Mouse (Mus musculus): ENCODE data around the gene Vapa.

DNA sequence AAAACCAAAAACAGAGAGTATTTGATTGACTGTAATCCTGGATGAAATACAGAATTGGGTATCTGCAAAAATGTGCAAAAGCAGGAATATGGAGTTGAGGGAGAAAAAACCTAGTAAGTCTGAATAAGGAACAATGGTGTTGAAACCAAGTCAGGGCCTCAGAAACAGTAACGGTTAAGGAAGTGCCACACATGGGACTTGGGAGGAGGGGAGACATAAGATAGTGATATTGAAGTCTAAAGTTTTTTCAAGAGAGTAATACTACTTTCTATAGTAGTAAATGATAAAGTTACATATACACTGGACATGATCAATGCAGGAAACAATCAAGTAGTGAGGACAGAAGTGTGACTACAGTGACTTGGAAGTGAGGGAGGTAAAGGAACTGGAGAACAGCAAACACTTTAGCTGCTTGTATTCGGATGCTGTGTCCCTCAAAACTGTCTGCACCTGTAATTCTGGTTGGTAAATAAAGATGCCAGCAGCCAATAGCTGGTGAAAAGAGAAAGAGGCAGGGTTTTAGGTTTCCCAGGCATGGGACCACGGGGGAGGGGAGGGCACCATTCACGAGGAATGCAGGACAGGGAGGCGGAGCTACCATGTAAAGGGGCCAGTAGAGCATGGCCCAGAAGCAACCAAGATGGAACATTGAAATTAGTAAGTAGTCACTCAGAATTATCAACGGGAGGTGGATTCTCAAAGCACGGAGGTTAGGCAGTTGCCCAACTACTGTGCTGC, 5.6 kb downstream of the Vapa start:
- TF ChIP-seq CTCF (IDR thresholded peaks at IDR 0.05; ENCODE audit: control insufficient read depth, insufficient read depth, insufficient read length) (no peak), MYOD1 (IDR thresholded peaks at IDR 0.05; ENCODE audit: control insufficient read depth, insufficient read length, low read depth) (no peak), CEBPB (IDR thresholded peaks at IDR 0.05; ENCODE audit: low read depth) (no peak), USF1 (IDR thresholded peaks at IDR 0.05; ENCODE audit: low read depth) (no peak), MAX (IDR thresholded peaks at IDR 0.05) (no peak), MYOG (IDR thresholded peaks at IDR 0.05; ENCODE audit: control insufficient read depth, extremely low read depth, insufficient read length) (no peak), FOSL1 (IDR thresholded peaks at IDR 0.05; ENCODE audit: insufficient read depth, low read length, poor library complexity, severe bottlenecking) (no peak)
